Mouse (Mus musculus): Measurements from ENCODE around the gene Zp2.

GRCm38 (mm10) chr7:120106356-120106755 is 38.7 kb downstream of the Zp2 start:
- TF ChIP-seq EP300 (IDR thresholded peaks at IDR 0.05; ENCODE audit: low read depth), result no peak
- TF ChIP-seq CTCF (IDR thresholded peaks at IDR 0.05; ENCODE audit: low read depth), result no peak

Data from liver, postnatal 0 days (tissue).